In genomic region chr17:34894801-34895530, GRCm38 (mm10) we compare ENCODE assay signal across 9 mouse cellular contexts. TPM values are rescaled to one million over a fixed set of nuclear protein-coding genes. Genes with fewer than 3 reads are reported as not detected.
DNase-seq lines count a peak whose midpoint lies in the region; TF ChIP-seq lines count a peak whose summit lies in the region.
"Had no signal": no experiment of that assay in that cellular context is flagged by ENCODE, and none has a peak within 500 bp of the region (broad histone marks: within the 10 kb centered on the region; RNA-seq: fewer than 3 reads in every experiment).

No protein-coding gene starts in this region.

- no peaks in the 10 kb centered on the region for H3K27me3 ChIP-seq in ES-Bruce4 (ENCODE audit: control insufficient read depth, insufficient read depth, low read length, poor library complexity, severe bottlenecking)
- no peaks in the 10 kb centered on the region for H3K27me3 ChIP-seq in forebrain, embryonic 10.5 days (ENCODE audit: poor library complexity, severe bottlenecking)

- peak overlapping the region; percentile 59 for H3K4me3 ChIP-seq in ES-Bruce4 (ENCODE audit: low read depth, low read length)
- H3K4me3 ChIP-seq in forebrain, embryonic 10.5 days: peak overlapping the region; percentile 98

- H3K27ac ChIP-seq in ES-Bruce4 (ENCODE audit: insufficient read depth, low read length): no peak overlapping the region
- H3K27ac ChIP-seq in forebrain, embryonic 10.5 days: peak overlapping the region; percentile 99

- 10% methylated on average over 50 of the region's 51 CpGs for whole genome bisulfite sequencing in forebrain, embryonic 10.5 days

- intact Hi-C loops in heart, postnatal 36 days (cut with DNase I): loop anchor here (5.0 to 10.0 kb wide), 3 partner anchors 288 to 898 kb away; partner anchors contain the start of gene Ddx39b

- TF ChIP-seq POLR2A in ES-Bruce4 (IDR thresholded peaks at IDR 0.05; ENCODE audit: insufficient read depth, low read length): no peak

- TF ChIP-seq CTCF in ES-Bruce4 (IDR thresholded peaks at IDR 0.05; ENCODE audit: low read depth, low read length): no peak

- peak; percentile 78 for DNase-seq in adrenal gland, postnatal 25 days
- DNase-seq in forebrain, embryonic 10.5 days (ENCODE audit: extremely low spot score, low spot score): peak; percentile 52
- peak; percentile 62 to 66 for DNase-seq in heart, postnatal 36 days
- DNase-seq in layer of hippocampus, adult 9-11 months: peak; percentile 48
- peak; percentile 55 for DNase-seq in lung, postnatal 10 days
- DNase-seq in right cerebral cortex, postnatal 4 days: peak; percentile 66
- no peak for DNase-seq in c-Kit-positive CD71-positive TER-119-positive erythroid progenitor cells, embryonic 14.5 days (ENCODE audit: low spot score)

- no peaks in the 10 kb centered on the region for H3K36me3 ChIP-seq in ES-Bruce4 (ENCODE audit: control insufficient read depth, insufficient read depth, low read length, poor library complexity, severe bottlenecking)
- peaks cover 20% of the 10 kb centered on the region for H3K36me3 ChIP-seq in forebrain, embryonic 10.5 days (replicated peaks)

- H3K9ac ChIP-seq in ES-Bruce4 (ENCODE audit: low read depth, poor library complexity, severe bottlenecking): peak overlapping the region; percentile 96

- no peaks in the 10 kb centered on the region for H3K9me3 ChIP-seq in ES-Bruce4 (replicated peaks; ENCODE audit: control insufficient read depth, insufficient read depth, low read length, poor library complexity, severe bottlenecking)
- peaks cover 8% of the 10 kb centered on the region; the same call in 1 of the 2 replicates for H3K9me3 ChIP-seq in forebrain, embryonic 10.5 days

- H3K4me1 ChIP-seq in ES-Bruce4 (ENCODE audit: control insufficient read depth, insufficient read depth, low read length): peaks cover 2% of the 10 kb centered on the region
- peaks cover 63% of the 10 kb centered on the region for H3K4me1 ChIP-seq in forebrain, embryonic 10.5 days

- TF ChIP-seq EP300 in ES-Bruce4 (IDR thresholded peaks at IDR 0.05; ENCODE audit: insufficient read depth, low read depth, low read length): no peak

RNA-seq across cellular contexts. Expression of gene C2, which starts 3.1 kb away (rescaled TPM):
- polyA plus RNA-seq in ES-Bruce4 (2011; ENCODE audit: insufficient read depth, insufficient read length, low read depth, missing spikeins): 9.9 and 10.8 TPM in 2 replicates
- 71.7 and 86.4 TPM in 2 replicates for total RNA-seq in adrenal gland, postnatal 25 days (2021)
- 0.83 and 1.7 TPM in 2 replicates for polyA plus RNA-seq in forebrain, embryonic 10.5 days (2016; fragmentation: Nextera tagmentation; extraction: Ambion mirVana)
- 1 to 10 TPM; 3.1 to 4.4 TPM for total RNA-seq in heart, postnatal 36 days (2021)

RNA-seq across cellular contexts. Expression of gene Ehmt2, which starts 3.3 kb away (rescaled TPM):
- polyA plus RNA-seq in ES-Bruce4 (2011; ENCODE audit: insufficient read depth, insufficient read length, low read depth, missing spikeins): 60.9 and 75.4 TPM in 2 replicates
- 158 and 186 TPM in 2 replicates for total RNA-seq in adrenal gland, postnatal 25 days (2021)
- 93.3 and 98.8 TPM in 2 replicates for polyA plus RNA-seq in forebrain, embryonic 10.5 days (2016; fragmentation: Nextera tagmentation; extraction: Ambion mirVana)
- 10 to 100 TPM; 44.6 to 49.8 TPM for total RNA-seq in heart, postnatal 36 days (2021)

RNA-seq across cellular contexts. Expression of gene Gm20547, which starts 13.1 kb away (rescaled TPM):
- polyA plus RNA-seq in ES-Bruce4 (2011; ENCODE audit: insufficient read depth, insufficient read length, low read depth, missing spikeins): 0.41 TPM in 1 of 2 replicates, not detected in the other
- total RNA-seq in adrenal gland, postnatal 25 days (2021): not detected in 2 replicates
- 0.05 and 0.11 TPM in 2 replicates for polyA plus RNA-seq in forebrain, embryonic 10.5 days (2016; fragmentation: Nextera tagmentation; extraction: Ambion mirVana)
- total RNA-seq in heart, postnatal 36 days (2021): not detected
- total RNA-seq: gastrocnemius, adult 8-10 months had no signal

RNA-seq across cellular contexts. Expression of gene Zbtb12, which starts 15.7 kb away (rescaled TPM):
- polyA plus RNA-seq in ES-Bruce4 (2011; ENCODE audit: insufficient read depth, insufficient read length, low read depth, missing spikeins): 22.8 and 24.7 TPM in 2 replicates
- 15.0 and 22.5 TPM in 2 replicates for total RNA-seq in adrenal gland, postnatal 25 days (2021)
- 6.6 and 7.0 TPM in 2 replicates for polyA plus RNA-seq in forebrain, embryonic 10.5 days (2016; fragmentation: Nextera tagmentation; extraction: Ambion mirVana)
- total RNA-seq in heart, postnatal 36 days (2021): 1 to 10 TPM; 7.5 to 7.7 TPM

RNA-seq across cellular contexts. Expression of gene Slc44a4, which starts 19.3 kb away (rescaled TPM):
- polyA plus RNA-seq in ES-Bruce4 (2011; ENCODE audit: insufficient read depth, insufficient read length, low read depth, missing spikeins): 5.3 and 5.8 TPM in 2 replicates
- total RNA-seq in adrenal gland, postnatal 25 days (2021): 1.7 and 2.4 TPM in 2 replicates
- polyA plus RNA-seq in forebrain, embryonic 10.5 days (2016; fragmentation: Nextera tagmentation; extraction: Ambion mirVana): 0.06 and 0.11 TPM in 2 replicates
- total RNA-seq in heart, postnatal 36 days (2021): not detected

Comparison
In these comparisons a context has a peak if more than half of its experiments do, and no peak if none do; other contexts are left out.
1. RNA of gene C2, which starts 3.1 kb away (total RNA-seq): 71.7 to 86.4 TPM in adrenal gland, postnatal 25 days; 3.1 to 4.4 TPM in heart, postnatal 36 days; every median in the first group is over 10 times any median in the second.